Mouse (Mus musculus) kidney, embryonic 15.5 days (tissue): ENCODE measurements around the gene Immp2l. TPM values are rescaled to one million over a fixed set of nuclear protein-coding genes. Genes with fewer than 3 reads are reported as not detected.

ENCODE experiments used
- ATAC-seq: fragments of 200-750 bp; cut with Nextera tagmentation; replicated peaks from 2 replicates; pipeline ENCODE4 v1.8.0; 2017; ENCODE audit warnings: moderate TSS enrichment; ENCODE audit not compliant: low FRiP score
- H3K27ac ChIP-seq: fragments of 300-500 bp; sonication (generic); 2 replicates; pipeline ENCODE4 v1.5.1; 2015; ENCODE audit warnings: mild to moderate bottlenecking, inconsistent platforms
- H3K27me3 ChIP-seq: fragments of 300-500 bp; sonication (generic); 2 replicates; pipeline ENCODE4 v1.6.1; 2015; ENCODE audit warnings: inconsistent platforms
- H3K36me3 ChIP-seq: fragments of 300-500 bp; sonication (generic); 2 replicates; pipeline ENCODE4 v1.6.1; 2015; ENCODE audit warnings: inconsistent platforms
- H3K4me1 ChIP-seq: fragments of 300-500 bp; sonication (generic); 2 replicates; pipeline ENCODE4 v1.6.1; 2015; ENCODE audit warnings: inconsistent platforms
- H3K4me2 ChIP-seq: fragments of 300-500 bp; sonication (generic); 2 replicates; pipeline ENCODE4 v1.6.1; 2015; ENCODE audit warnings: moderate library complexity, mild to moderate bottlenecking, inconsistent platforms
- H3K4me3 ChIP-seq: fragments of 300-500 bp; sonication (generic); replicated peaks from 2 replicates; pipeline ENCODE4 v1.5.1; 2015; ENCODE audit warnings: mild to moderate bottlenecking, inconsistent platforms
- H3K9ac ChIP-seq: fragments of 300-500 bp; sonication (generic); 2 replicates; pipeline ENCODE4 v1.6.1; 2015; ENCODE audit warnings: mild to moderate bottlenecking, inconsistent platforms
- H3K9me3 ChIP-seq: fragments of 300-500 bp; sonication (generic); replicated peaks from 2 replicates; pipeline ENCODE4 v1.6.1; 2016; ENCODE audit warnings: inconsistent platforms
- WGBS: fragments of 180-500 bp; shearing (Covaris S2); methylation state at CpG from one replicate; pipeline ENCODE4 v1.1.7; 2015; ENCODE audit warnings: mixed read lengths; 5-methylcytosine and 5-hydroxymethylcytosine counted together
- polyA plus RNA-seq: library from polyadenylated mRNA; unstranded; fragments of >200 nt; fragmentation: Nextera tagmentation; extraction: Ambion mirVana; gene quantifications from 2 replicates; pipeline ENCODE4 v1.2.1, GENCODE M21; 2015

Gene Immp2l
- polyA plus RNA-seq, 1 experiment from 2014 or later, result 8.6 TPM

- 74% methylated on average over 2 of the region's 2 CpGs for WGBS
- Histone ChIP-seq H3K4me2 (no peak overlapping the region), H3K27me3 (no peaks in the 10 kb centered on the region), H3K9me3 (peaks cover 7% of the 10 kb centered on the region; the same call in 1 of the 2 replicates), H3K27ac (no peak overlapping the region), H3K4me3 (no peak overlapping the region), H3K36me3 (no peaks in the 10 kb centered on the region), H3K9ac (no peak overlapping the region), H3K4me1 (no peaks in the 10 kb centered on the region)
- no peak for ATAC-seq
These were observed 844.4 kb downstream of the Immp2l start for GRCm38 (mm10) chr12:41868317-41868716.

GRCm38 (mm10) chr12:41874015-41874414, 850.1 kb downstream of the Immp2l start:
- no peak for ATAC-seq
- Histone ChIP-seq H3K27me3 (no peaks in the 10 kb centered on the region), H3K4me3 (no peak overlapping the region), H3K36me3 (no peaks in the 10 kb centered on the region), H3K9me3 (no peaks in the 10 kb centered on the region), H3K9ac (no peak overlapping the region), H3K4me2 (no peak overlapping the region), H3K27ac (no peak overlapping the region), H3K4me1 (no peaks in the 10 kb centered on the region)
- 88% methylated on average over 2 of the region's 2 CpGs for WGBS

GRCm38 (mm10) chr12:41877292-41877959, 853.5 kb downstream of the Immp2l start:
- no peaks in the 10 kb centered on the region for H3K36me3 ChIP-seq
- H3K27ac ChIP-seq, result no peak overlapping the region
- no peak overlapping the region for H3K4me3 ChIP-seq
- H3K27me3 ChIP-seq, result no peaks in the 10 kb centered on the region
- H3K9me3 ChIP-seq, result no peaks in the 10 kb centered on the region
- ATAC-seq, result no peak
- no peak overlapping the region for H3K9ac ChIP-seq
- no peak overlapping the region for H3K4me2 ChIP-seq
- WGBS, result 58% methylated on average over 5 of the region's 5 CpGs
- no peaks in the 10 kb centered on the region for H3K4me1 ChIP-seq

GRCm38 (mm10) chr12:41878493-41878892, 854.6 kb downstream of the Immp2l start:
- no peaks in the 10 kb centered on the region for H3K36me3 ChIP-seq
- H3K9ac ChIP-seq, result no peak overlapping the region
- 68% methylated on average over 3 of the region's 3 CpGs for WGBS
- no peak overlapping the region for H3K4me3 ChIP-seq
- no peaks in the 10 kb centered on the region for H3K27me3 ChIP-seq
- H3K27ac ChIP-seq, result no peak overlapping the region
- ATAC-seq, result no peak
- H3K4me2 ChIP-seq, result no peak overlapping the region
- H3K9me3 ChIP-seq, result no peaks in the 10 kb centered on the region
- no peaks in the 10 kb centered on the region for H3K4me1 ChIP-seq

GRCm38 (mm10) chr12:41878972-41879371, 855.1 kb downstream of the Immp2l start:
- no peaks in the 10 kb centered on the region for H3K27me3 ChIP-seq
- H3K4me3 ChIP-seq, result no peak overlapping the region
- H3K9me3 ChIP-seq, result no peaks in the 10 kb centered on the region
- H3K4me1 ChIP-seq, result no peaks in the 10 kb centered on the region
- H3K4me2 ChIP-seq, result no peak overlapping the region
- WGBS, result 92% methylated on average over 1 of the region's 1 CpGs
- H3K9ac ChIP-seq, result no peak overlapping the region
- no peak overlapping the region for H3K27ac ChIP-seq
- no peaks in the 10 kb centered on the region for H3K36me3 ChIP-seq
- no peak for ATAC-seq

GRCm38 (mm10) chr12:41879412-41879811, 855.5 kb downstream of the Immp2l start:
- H3K9ac ChIP-seq, result no peak overlapping the region
- 77% methylated on average over 1 of the region's 1 CpGs for WGBS
- no peak overlapping the region for H3K4me2 ChIP-seq
- H3K4me3 ChIP-seq, result no peak overlapping the region
- no peaks in the 10 kb centered on the region for H3K4me1 ChIP-seq
- H3K27ac ChIP-seq, result no peak overlapping the region
- H3K27me3 ChIP-seq, result no peaks in the 10 kb centered on the region
- no peak for ATAC-seq
- H3K36me3 ChIP-seq, result no peaks in the 10 kb centered on the region
- no peaks in the 10 kb centered on the region for H3K9me3 ChIP-seq

- Histone ChIP-seq H3K9me3 (no peaks in the 10 kb centered on the region), H3K4me3 (no peak overlapping the region), H3K36me3 (no peaks in the 10 kb centered on the region), H3K9ac (no peak overlapping the region), H3K27ac (no peak overlapping the region), H3K27me3 (no peaks in the 10 kb centered on the region), H3K4me2 (no peak overlapping the region), H3K4me1 (no peaks in the 10 kb centered on the region)
- 77% methylated on average over 3 of the region's 3 CpGs for WGBS
- no peak for ATAC-seq
These were observed 856.9 kb downstream of the Immp2l start for GRCm38 (mm10) chr12:41880833-41881232.

GRCm38 (mm10) chr12:41908011-41908410, 884.1 kb downstream of the Immp2l start:
- no peaks in the 10 kb centered on the region for H3K27me3 ChIP-seq
- H3K4me2 ChIP-seq, result no peak overlapping the region
- ATAC-seq, result no peak
- 48% methylated on average over 1 of the region's 1 CpGs for WGBS
- no peaks in the 10 kb centered on the region for H3K9me3 ChIP-seq
- H3K27ac ChIP-seq, result no peak overlapping the region
- no peak overlapping the region for H3K4me3 ChIP-seq
- H3K4me1 ChIP-seq, result no peaks in the 10 kb centered on the region
- no peak overlapping the region for H3K9ac ChIP-seq
- H3K36me3 ChIP-seq, result no peaks in the 10 kb centered on the region

GRCm38 (mm10) chr12:41911626-41912025, 887.7 kb downstream of the Immp2l start:
- Histone ChIP-seq H3K4me1 (no peaks in the 10 kb centered on the region), H3K27me3 (no peaks in the 10 kb centered on the region), H3K36me3 (no peaks in the 10 kb centered on the region), H3K9me3 (no peaks in the 10 kb centered on the region), H3K4me3 (no peak overlapping the region), H3K9ac (no peak overlapping the region), H3K4me2 (no peak overlapping the region), H3K27ac (no peak overlapping the region)
- WGBS, result 80% methylated on average over 3 of the region's 3 CpGs
- no peak for ATAC-seq

- Histone ChIP-seq H3K27me3 (no peaks in the 10 kb centered on the region), H3K9me3 (no peaks in the 10 kb centered on the region), H3K4me3 (no peak overlapping the region), H3K9ac (no peak overlapping the region), H3K4me1 (no peaks in the 10 kb centered on the region), H3K4me2 (no peak overlapping the region), H3K27ac (no peak overlapping the region), H3K36me3 (no peaks in the 10 kb centered on the region)
- 81% methylated on average over 2 of the region's 2 CpGs for WGBS
- no peak for ATAC-seq
These were observed 913.9 kb downstream of the Immp2l start for GRCm38 (mm10) chr12:41937751-41938150.

- Histone ChIP-seq H3K27me3 (no peaks in the 10 kb centered on the region), H3K4me3 (no peak overlapping the region), H3K9ac (no peak overlapping the region), H3K27ac (no peak overlapping the region), H3K9me3 (no peaks in the 10 kb centered on the region), H3K4me2 (no peak overlapping the region), H3K4me1 (no peaks in the 10 kb centered on the region), H3K36me3 (no peaks in the 10 kb centered on the region)
- ATAC-seq, result no peak
- 80% methylated on average over 5 of the region's 5 CpGs for WGBS
These were observed 918.0 kb downstream of the Immp2l start for GRCm38 (mm10) chr12:41941853-41942252.

- ATAC-seq, result no peak
These were observed 920.3 kb downstream of the Immp2l start for GRCm38 (mm10) chr12:41944079-41944672.

GRCm38 (mm10) chr12:41946536-41946935, 922.6 kb downstream of the Immp2l start:
- Histone ChIP-seq H3K27me3 (no peaks in the 10 kb centered on the region), H3K4me2 (no peak overlapping the region), H3K27ac (no peak overlapping the region), H3K4me1 (no peaks in the 10 kb centered on the region), H3K36me3 (no peaks in the 10 kb centered on the region), H3K9me3 (no peaks in the 10 kb centered on the region), H3K9ac (no peak overlapping the region), H3K4me3 (no peak overlapping the region)
- ATAC-seq, result no peak

More at GRCm38 (mm10) chr12:41944079-41944672, 920.3 kb downstream of the Immp2l start:
- Histone ChIP-seq H3K4me3 (no peak overlapping the region), H3K36me3 (no peaks in the 10 kb centered on the region), H3K9me3 (no peaks in the 10 kb centered on the region), H3K9ac (no peak overlapping the region), H3K4me1 (no peaks in the 10 kb centered on the region), H3K27ac (no peak overlapping the region), H3K4me2 (no peak overlapping the region), H3K27me3 (no peaks in the 10 kb centered on the region)
- 79% methylated on average over 4 of the region's 4 CpGs for WGBS
